Mouse (Mus musculus): ENCODE measurements at regions not wholly inside any gene's neighbourhood (a gene's known extent, or its start where the extent isn't known, plus 50 kb on each side); places are given as distances from the start of the nearest gene placed in this dataset.

GRCm38 (mm10) chr9:59232682-59233081, 58.7 kb upstream of the Adpgk start:
- DNase-seq (ENCODE audit: low read depth, low spot score): no peak

- DNase-seq (ENCODE audit: low read depth, low spot score): no peak
These were observed 59.4 kb upstream of the Adpgk start for GRCm38 (mm10) chr9:59231947-59232346.

DNA sequence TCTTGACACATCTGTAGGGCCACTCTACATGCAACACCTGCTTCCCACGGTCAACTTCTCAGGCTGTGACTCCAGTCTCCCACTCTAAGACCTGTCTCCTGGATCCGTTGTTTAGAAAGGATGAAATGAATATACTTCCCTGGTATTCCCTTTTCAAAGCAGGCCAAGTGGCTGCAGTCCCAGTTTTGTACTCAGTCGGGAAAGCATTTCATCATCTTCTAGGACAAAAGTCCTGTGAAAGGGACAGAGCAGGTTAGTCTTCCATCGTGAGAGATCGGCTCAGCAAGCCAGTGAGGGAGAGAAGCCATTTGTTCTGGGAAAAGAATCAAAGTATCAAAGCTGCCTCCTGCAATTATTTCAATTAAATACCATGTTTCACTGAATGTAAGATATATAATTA, 60.2 kb upstream of the Adpgk start:
- DNase-seq (ENCODE audit: low read depth, low spot score): no peak

DNA sequence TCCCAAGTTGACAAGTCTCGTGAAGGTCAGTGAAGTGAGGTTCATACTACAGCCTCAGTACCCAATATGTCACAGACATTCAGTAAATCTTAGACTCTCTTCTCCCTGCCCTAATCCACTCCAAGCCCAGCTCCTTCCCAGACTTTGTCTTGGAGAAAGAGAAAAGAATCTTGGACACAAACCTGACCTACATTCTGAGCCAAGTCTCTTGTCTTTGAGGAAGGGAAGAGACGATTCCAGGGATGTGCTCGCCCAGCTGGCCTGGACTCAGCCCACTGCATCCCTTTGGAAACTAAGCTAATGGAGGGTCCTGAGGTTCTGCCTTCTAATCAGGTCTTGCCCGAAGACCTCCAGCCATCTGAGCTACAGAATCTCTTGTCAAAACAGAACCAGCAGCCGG, 61.2 kb upstream of the Adpgk start:
- no peak for DNase-seq (ENCODE audit: low read depth, low spot score)

- no peak for DNase-seq (ENCODE audit: low read depth, low spot score)
These were observed 63.4 kb upstream of the Adpgk start for GRCm38 (mm10) chr9:59227948-59228347.

- DNase-seq (ENCODE audit: low read depth, low spot score): no peak
These were observed 65.0 kb upstream of the Adpgk start for GRCm38 (mm10) chr9:59226361-59226760.

DNA sequence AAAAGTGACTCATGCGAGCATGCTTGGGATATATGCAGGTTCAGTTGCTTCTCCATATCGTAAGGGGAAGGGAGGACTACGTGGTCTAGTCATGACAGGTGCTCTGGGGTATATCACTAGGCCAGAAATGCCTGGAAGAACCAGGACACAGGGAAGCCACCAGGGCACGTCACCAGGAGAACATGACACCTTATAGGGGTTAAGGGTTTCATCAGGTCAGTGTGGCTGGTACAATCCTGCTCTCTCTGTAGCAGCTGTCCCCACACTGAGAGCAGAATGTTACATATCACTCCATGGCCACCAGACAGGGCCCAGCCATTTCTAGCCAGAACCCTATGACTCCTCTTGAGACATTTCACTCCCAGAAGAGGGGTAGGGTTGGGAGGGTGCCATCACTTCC, 72.1 kb upstream of the Adpgk start:
- no peak for DNase-seq (ENCODE audit: low read depth, low spot score)

DNA sequence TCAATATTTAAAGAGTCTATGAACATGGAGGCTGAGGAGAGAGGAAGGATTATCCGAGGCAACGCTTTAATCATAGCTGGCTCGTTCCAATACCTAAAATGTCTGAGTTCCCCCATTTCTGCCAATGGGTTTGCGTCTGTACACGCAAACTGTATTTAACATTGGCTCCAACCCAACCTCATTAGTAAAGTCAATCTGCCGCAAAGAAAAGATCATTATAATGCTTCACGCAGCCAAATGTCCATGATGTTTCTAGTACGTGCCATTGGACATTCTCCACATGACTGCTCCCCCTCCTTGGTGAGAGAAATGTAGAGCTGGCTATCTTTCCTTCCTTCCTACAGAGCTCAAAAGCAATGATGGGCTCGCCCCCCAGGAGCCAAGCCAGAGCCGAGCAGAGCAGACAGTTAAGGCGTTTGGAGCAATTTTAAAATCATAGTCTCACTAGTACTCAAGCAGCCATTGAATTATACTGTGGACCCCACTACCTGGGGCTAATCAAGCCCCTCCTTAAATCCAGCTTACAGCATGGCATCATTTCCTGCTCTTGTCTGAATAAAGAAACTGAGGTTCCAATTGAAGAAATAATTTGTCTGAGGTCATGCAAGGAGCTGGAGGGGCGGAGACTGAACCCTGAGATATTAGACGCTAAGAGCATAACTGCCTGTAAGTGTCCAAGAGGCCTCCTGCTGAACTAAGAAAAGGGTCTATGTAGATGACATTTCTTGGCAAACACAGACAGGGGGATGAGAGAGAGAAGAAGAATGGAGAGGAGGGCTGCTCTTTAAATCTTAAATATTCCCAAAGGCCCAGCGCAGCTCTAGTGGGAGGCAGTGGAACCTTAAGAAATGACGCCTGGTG, 88.5 kb upstream of the Adpgk start:
- no peak for DNase-seq (ENCODE audit: low read depth, low spot score)

- DNase-seq (ENCODE audit: low read depth, low spot score): no peak
These were observed 91.7 kb upstream of the Adpgk start for GRCm38 (mm10) chr9:59199495-59200196.

- no peak for DNase-seq (ENCODE audit: low read depth, low spot score)
These were observed 93.0 kb upstream of the Adpgk start for GRCm38 (mm10) chr9:59198221-59198875.

- DNase-seq (ENCODE audit: low read depth, low spot score): no peak
These were observed 93.9 kb upstream of the Adpgk start for GRCm38 (mm10) chr9:59197506-59197905.

DNA sequence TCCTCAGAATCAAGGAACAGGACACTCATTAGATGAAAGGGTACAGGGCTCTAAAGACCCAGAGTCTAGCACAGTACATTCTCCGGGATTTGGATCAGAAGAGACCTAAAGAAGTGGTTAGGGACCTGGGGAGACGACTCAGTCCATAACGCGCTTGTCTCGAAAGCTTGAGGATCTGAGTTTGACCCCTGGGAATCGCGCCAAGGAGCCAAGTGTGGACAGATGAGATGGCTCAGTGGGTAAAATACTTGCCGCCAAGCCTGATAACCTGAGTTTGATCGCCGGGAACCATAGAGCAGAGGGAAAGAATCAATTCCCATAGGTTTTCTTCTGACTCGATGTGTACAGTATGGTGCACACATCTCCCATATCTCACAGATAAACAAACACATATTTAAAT, 97.4 kb upstream of the Adpgk start:
- no peak for DNase-seq (ENCODE audit: low read depth, low spot score)

DNA sequence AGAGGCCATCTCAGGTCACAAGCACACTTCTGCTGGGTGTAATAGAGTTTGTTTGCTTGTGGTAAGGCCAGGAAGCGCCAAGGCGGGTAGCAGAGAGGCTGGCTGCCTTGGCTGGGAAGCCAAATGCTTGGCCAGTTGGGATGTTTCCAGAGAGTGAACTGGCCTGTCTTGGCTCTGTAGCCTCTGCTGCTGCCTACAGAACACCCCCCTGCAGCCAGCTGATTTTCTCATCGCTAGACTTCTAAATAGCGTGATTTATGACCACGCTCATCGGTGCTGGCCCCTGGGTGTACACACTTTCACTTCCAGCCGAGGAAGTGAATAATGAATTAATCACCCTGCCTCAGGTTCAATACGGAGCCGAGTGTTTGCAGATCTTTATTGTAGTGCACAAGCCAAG, 102.2 kb upstream of the Adpgk start:
- no peak for DNase-seq (ENCODE audit: low read depth, low spot score)

DNA sequence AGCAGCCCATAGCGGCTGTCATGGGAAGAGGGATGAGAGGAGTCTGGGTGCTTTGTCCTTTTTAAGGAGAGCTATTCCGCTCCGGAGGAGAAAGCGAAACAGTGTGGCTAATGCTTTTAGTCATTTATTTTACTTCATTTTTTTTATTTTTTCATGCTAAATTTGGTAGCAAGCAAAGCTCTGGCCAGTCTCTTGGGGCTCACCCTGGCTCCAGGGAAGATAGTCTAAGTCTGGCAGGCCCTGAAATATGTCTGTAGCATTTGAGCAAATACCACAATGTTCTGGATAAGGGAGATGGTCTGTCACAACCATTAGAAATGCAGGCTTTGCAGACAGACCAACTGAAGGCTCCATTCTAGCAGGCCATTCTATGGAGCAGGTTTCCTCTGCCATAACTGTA, 102.9 kb upstream of the Adpgk start:
- DNase-seq (ENCODE audit: low read depth, low spot score): no peak

GRCm38 (mm10) chr9:59186326-59186725, 105.0 kb upstream of the Adpgk start:
- DNase-seq (ENCODE audit: low read depth, low spot score): no peak

DNA sequence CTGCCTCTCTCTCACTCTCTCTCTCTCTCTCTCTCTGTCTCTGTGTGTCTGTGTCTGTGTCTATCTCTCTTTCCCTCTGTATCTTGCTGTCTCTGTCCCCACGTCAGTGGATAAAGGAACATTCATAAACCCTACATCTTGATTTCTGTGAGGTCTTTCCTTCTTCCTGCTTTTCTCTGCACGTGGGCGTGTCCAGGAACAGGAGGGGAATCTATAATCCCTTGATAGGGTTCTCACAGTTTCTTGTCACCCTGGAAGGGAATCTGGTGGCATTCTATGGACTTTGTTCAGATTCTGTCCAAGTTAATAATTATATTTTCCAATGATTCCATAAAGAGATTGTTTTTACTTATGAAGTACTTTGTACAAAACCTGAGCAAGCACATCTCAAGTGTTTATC, 107.3 kb upstream of the Adpgk start:
- no peak for DNase-seq (ENCODE audit: low read depth, low spot score)

DNA sequence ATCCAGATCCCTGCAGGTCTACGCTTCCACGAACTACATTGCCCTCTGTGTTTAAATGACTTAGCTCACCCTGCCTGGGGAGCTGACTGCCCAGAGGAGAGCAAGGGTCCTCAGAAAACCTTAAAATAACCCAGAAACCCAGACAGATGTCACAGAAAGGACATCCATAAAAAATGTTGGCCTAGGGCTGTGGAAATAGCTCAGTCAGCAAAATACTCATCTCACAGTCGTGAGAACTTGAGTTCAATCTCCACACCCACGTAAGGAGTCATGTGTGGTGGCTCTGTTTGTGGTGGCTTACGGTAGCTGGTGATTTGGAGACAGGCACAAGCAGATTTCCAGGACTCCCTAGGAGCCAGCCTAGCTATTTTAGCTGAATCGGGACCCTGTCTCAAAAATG, 108.5 kb upstream of the Adpgk start:
- no peak for DNase-seq (ENCODE audit: low read depth, low spot score)

- DNase-seq (ENCODE audit: low read depth, low spot score): no peak
These were observed 108.9 kb upstream of the Adpgk start for GRCm38 (mm10) chr9:59182490-59182889.

DNA sequence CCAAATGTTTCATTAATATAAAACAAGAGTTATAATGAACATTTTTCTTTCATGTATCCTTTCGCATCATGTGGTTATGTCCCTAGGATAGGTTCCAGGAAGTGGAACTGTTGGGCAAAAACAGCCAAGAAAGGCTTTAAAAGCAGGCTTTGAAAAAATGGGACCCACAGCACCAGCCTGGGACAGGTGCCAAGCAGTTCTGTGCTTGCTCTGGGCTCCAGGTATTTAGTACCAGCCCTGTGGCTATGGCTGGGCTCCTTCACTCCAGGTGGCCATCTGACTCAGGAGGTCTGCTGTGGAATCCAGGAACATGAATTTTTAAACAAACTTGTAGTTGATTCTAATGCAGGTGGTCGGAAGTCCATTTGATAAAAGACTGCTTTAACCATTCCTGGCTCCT, 119.8 kb upstream of the Adpgk start:
- no peak for DNase-seq (ENCODE audit: low read depth, low spot score)

- no peak for DNase-seq (ENCODE audit: low read depth, low spot score)
These were observed 127.2 kb upstream of the Neo1 start for GRCm38 (mm10) chr9:59163390-59163976.

DNA sequence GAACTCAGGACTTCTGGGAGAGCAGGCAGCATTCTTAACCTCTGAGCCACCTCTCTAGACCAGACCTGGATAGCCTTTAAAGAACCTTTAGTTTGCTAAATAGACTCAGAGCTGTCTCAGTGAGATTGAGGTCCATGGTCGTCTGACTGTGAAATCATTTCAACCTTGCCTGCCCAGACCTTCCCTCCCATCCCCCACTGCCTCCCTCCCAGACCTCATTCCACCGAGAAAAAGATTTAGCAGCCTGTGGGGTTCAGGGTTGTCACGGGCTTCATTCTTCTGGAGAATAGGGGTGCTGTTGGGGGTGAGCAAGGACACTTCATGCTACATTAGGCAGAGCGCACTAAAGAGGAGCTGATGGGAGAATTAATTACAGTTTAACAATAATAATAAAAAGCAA, 126.7 kb upstream of the Neo1 start:
- no peak for DNase-seq (ENCODE audit: low read depth, low spot score)

GRCm38 (mm10) chr9:59157663-59158062, 121.4 kb upstream of the Neo1 start:
- no peak for DNase-seq (ENCODE audit: low read depth, low spot score)

Data from retina, postnatal 7 days (tissue).